Mouse (Mus musculus): ENCODE measurements around the gene Pkdcc. TPM values are rescaled to one million over a fixed set of nuclear protein-coding genes. Genes with fewer than 3 reads are reported as not detected.

Pkdcc gene
- total and polyA plus RNA-seq, 3 experiments, result 48.7 to 633 (median 77.8) TPM

DNA sequence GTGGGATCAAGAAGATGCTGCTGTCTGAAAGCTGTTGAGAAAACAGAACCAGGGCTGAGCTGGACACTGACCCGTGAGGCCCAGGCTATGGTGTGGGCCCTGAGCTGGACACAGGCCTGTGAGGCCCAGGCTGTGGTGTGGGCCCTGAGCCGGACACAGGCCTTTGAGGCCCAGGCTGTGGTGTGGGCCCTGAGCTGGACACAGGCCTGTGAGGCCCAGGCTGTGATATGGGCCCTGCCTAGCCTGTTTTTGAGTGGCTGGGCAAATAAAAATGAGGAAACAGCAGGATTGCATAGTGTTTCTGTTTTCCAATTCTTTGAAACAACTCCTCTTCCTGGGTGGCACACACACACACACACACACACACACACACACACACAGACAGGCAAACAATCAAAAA, 2.7 kb upstream of the Pkdcc start:
- no peak for DNase-seq

- DNase-seq, result no peak
These were observed 1.7 kb upstream of the Pkdcc start for GRCm38 (mm10) chr17:83213228-83213915.

DNA sequence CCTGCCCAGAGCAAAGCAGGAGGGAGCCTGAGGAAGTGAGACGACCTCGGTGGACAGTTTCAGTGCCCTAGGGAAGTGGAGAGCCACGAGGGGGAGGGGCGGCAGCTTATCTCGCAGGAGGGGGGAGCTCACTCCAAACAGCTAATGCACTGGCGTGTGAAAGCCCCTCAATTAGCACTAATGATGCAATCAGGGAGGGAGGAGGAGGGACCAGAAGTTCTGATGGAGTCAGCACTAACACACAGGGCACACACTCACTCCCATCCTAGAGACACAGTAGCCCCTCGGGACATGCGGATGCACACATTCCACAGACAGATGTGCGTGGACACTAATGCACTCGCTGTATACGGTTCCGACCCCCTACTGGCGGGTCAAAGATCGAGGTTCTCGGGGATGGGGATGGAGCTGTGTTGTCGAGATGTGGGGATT, 915 bp upstream of the Pkdcc start:
- DNase-seq, result peak; percentile 80

GRCm38 (mm10) chr17:83215529-83216244, 595 bp downstream of the Pkdcc start:
- DNase-seq, result peak; percentile 63

DNA sequence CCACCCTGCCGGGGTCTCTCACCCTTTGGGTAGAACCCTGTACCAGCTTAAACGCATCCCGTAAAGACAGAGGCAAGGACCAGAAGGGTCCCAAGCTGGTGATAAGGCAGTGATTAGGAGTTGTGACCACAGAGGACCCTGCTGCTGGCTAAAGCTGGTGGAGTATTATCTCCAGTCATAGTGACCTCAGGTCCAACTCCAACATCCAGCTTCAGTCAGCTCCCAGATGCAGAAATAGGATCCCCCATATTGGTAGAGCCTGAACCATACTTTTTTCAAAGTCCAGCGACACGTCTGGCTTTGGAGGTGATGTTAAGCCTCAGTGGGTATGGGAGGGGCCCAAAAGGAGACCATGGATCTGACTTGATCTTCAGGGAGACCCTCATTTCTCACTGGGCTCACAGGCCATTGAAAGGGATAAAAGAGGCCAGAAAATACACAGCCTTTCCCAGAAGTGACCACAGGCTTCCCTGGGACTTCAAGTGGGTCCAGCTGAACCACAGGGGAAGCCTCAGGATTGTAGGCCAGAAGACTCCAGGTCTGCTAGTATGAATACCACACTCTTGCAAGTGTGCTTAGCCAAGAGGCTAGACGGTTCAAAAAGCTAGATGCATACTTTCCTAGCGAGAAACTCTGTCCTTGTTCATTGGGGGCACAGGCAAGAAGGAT, 1.3 kb downstream of the Pkdcc start:
- no peak for DNase-seq

- peak; percentile 35 for DNase-seq
These were observed 3.1 kb downstream of the Pkdcc start for GRCm38 (mm10) chr17:83218189-83218588.

DNA sequence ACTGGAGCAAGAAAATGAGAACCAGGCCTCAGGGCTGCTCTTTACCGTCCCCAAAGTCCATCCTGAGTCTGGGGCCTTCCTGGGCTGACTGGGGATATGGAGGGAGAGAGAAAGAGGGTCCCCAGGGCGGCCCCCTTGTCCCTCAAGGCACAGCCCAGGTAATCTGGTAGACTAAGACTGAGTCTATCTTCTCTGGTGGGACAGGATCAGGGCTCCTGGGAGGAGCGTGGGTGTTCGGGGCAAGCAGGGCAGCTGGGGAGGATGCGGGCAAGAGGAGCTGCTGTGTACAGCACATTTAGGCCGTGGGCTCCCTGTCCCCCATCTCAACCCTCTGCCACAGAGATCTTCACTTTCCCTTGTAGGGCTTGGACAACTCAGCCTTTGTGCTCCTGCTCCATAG, 3.6 kb downstream of the Pkdcc start:
- DNase-seq, result peak; percentile 34

GRCm38 (mm10) chr17:83219351-83220287, 4.5 kb downstream of the Pkdcc start:
- DNase-seq, result peak; percentile 52

GRCm38 (mm10) chr17:83220954-83221538, 6.0 kb downstream of the Pkdcc start:
- peak; percentile 36 for DNase-seq

GRCm38 (mm10) chr17:83221611-83222500, 6.8 kb downstream of the Pkdcc start:
- DNase-seq, result peak; percentile 78

DNA sequence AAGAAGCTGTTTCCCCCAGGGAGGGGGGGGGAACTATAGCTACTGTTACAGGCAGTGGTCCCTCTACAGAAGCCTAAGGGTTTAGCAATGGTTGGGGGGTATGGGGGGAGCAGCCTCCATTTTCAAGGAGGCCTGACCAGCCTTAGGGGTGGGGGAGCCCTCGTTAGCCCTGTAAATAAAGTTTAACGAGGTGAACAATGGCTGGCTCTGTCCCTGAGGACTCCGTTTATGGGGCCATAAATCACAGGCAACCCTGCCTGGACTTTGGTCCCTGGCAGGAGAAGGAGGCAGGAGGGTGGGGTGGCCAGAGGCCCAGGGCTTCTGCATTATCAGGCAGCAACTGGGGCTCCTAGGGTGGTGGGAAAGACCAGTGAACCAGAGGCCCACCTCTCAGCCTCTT, 7.6 kb downstream of the Pkdcc start:
- peak; percentile 70 for DNase-seq

DNA sequence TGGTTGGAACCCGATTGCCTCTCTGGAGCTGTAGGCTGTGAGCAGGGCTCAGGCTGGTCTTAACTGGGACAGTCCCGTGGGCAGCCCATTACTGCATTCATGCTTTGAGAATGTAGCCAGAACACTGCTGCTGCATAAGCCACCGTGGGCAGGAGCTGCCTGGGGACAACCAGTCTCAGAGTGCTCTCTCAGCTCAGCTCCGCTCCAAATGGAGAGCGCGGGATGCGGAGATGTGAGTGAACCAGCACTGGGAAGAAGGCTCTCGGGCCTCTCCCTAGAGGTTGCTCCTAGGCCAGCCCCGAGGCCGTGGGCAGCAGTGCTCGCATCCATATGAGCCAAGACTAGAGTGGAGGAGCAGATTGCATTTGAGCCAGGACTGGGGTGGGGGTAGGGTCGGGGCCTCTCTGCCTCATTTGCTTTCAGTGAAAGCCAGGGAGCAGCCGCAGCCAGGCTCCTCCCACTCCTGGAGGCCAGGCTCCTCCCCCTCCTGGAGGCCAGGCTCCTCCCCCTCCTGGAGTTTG, 9.4 kb downstream of the Pkdcc start:
- peak; percentile 29 for DNase-seq

- no peak for DNase-seq
These were observed 11.4 kb downstream of the Pkdcc start for GRCm38 (mm10) chr17:83226395-83226986.

DNA sequence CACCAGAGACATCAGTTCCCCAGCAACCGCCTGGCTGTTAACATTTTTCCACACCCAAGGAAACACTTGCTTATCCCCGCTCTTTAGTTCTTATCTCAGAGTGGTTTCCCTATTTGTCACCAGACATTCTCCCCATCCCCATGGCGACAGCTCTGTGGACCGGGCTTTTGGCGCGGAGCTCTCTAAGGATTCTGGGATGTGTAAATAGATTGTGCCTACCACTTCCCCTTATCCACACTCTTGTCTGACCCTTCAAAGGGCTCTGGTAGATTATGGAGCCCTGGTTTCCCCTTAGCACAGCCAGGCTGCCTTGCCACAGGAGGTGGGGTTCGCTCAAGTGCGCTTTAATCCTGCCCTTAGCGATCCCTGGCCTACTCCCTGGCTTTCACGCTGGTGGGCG, 16.3 kb downstream of the Pkdcc start:
- DNase-seq, result no peak

DNA sequence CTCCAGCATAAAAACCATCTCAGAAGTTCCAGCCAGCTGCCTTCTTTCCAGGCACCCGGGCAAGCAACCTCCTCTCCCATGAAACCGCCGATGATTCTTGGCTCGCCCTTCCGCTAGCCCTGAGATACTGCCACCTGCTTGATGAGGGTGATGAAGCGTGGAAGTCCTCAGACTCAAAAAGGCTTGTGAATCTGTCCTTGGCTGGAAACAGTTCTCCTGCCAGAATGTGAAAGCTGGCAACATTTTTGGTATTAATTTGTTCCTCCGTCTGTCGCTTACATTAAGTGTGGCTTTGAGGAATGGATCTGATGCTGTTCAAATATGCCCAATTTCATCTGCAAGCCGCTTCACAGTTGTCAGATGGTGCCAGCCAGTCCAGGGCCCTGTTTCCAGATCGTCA, 20.1 kb downstream of the Pkdcc start:
- no peak for DNase-seq

DNA sequence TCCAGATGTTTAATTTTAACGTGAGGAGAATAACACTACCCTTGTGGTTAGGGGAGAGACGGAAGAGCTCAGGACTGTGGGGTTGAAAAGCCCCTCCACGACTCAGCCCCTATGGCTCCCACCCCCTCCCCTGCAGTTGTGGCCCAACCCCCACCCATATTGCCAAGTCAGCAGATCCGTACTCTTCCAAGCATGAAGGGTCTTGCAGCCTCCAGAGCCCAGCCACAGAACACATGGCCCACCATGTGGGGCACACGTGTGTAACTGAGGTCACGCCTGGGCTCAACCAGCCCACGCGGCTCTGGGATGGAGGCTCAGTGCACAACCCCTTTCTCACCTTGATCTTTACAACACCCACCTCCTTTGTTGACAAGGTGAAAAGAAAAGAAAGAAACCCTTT, 21.1 kb downstream of the Pkdcc start:
- no peak for DNase-seq

- no peak for DNase-seq
These were observed 23.3 kb downstream of the Pkdcc start for GRCm38 (mm10) chr17:83238123-83239058.

DNA sequence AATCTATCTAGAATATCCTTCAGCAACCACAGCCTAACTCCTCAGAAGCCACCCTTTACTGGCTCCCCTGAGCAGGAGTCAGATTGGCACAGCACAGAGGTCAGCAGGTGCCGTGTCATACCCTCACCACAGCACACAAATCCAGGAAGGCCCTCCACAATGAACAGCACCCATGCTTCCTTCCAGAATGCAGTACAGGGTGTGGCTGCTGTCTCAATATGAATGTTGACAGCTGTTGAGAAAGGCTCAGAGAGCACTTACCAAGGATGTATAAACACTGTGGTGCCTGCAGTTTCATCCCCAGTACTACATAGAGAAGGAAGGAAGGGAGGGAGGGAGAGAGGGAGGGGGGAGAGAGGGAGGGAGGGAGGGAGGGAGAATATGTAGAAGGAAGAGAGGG, 29.4 kb downstream of the Pkdcc start:
- no peak for DNase-seq

- DNase-seq, result no peak
These were observed 30.4 kb downstream of the Pkdcc start for GRCm38 (mm10) chr17:83245460-83245859.
